ENCODE assay signal across 8 mouse cellular contexts in the genomic region with DNA sequence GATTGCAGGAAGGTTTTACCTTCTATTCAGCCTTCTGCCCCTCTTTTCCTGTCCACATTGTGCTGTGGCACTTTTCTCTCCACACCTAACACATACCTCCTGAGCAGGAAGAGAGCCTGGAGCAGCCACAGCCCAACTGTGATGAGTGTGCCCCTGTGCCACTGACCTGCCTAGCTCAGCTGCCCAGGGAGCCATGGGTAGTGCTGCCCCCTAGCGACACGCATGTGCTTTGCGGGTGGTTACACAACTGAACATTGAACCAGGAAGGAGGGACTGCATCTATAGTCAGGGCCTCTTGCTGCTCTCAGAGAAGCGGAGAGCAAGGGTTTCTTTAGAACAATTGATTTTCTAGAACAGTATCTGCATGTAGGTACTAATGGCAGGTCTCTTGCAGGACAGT. TPM values are rescaled to one million over a fixed set of nuclear protein-coding genes. Genes with fewer than 3 reads are reported as not detected.
DNase-seq lines count a peak whose midpoint lies in the region; ATAC-seq lines count a peak whose summit lies in the region.

No protein-coding gene starts in this region.

- ATAC-seq in hindbrain, embryonic 14.5 days (ENCODE audit: low FRiP score) = no peak

- H3K9ac ChIP-seq in hindbrain, embryonic 14.5 days = peak overlapping the region; percentile 93

- peak; percentile 82 for DNase-seq in Muller cell, postnatal 12 days (ENCODE audit: inconsistent ontology term)
- DNase-seq in cerebellum, postnatal 14 days = peak; percentile 94 to 95
- DNase-seq in frontal cortex, postnatal 25 days (ENCODE audit: low spot score in 2 of 2) = peak; percentile 82 to 87
- DNase-seq in hindbrain, embryonic 14.5 days (ENCODE audit: low spot score) = peak; percentile 80
- peak; percentile 84 to 85 for DNase-seq in layer of hippocampus, postnatal 36 days
- DNase-seq in lung, postnatal 36 days = peak; percentile 95
- peak; percentile 90 for DNase-seq in retina, embryonic 14.5 days (ENCODE audit: low spot score)
- DNase-seq in thymus, postnatal 4 days = peak; percentile 95

- no peak overlapping the region for H3K27ac ChIP-seq in hindbrain, embryonic 14.5 days

- peak overlapping the region; percentile 65 for H3K4me3 ChIP-seq in hindbrain, embryonic 14.5 days (replicated peaks; ENCODE audit: low read length)

- no peaks in the 10 kb centered on the region for H3K9me3 ChIP-seq in hindbrain, embryonic 14.5 days (ENCODE audit: control insufficient read depth, low read length)

- H3K4me2 ChIP-seq in hindbrain, embryonic 14.5 days (replicated peaks) = peak overlapping the region; percentile 99

- WGBS in hindbrain, embryonic 14.5 days = under 1% methylated on average over 4 of the region's 4 CpGs

- peaks cover 49% of the 10 kb centered on the region for H3K36me3 ChIP-seq in hindbrain, embryonic 14.5 days (replicated peaks; ENCODE audit: control insufficient read depth, insufficient read depth)

- H3K27me3 ChIP-seq in hindbrain, embryonic 14.5 days (ENCODE audit: control insufficient read depth, insufficient read depth, low read length) = no peaks in the 10 kb centered on the region

- peaks cover 61% of the 10 kb centered on the region for H3K4me1 ChIP-seq in hindbrain, embryonic 14.5 days (replicated peaks; ENCODE audit: control insufficient read depth, insufficient read depth, low read length)

RNA-seq across cellular contexts. Expression of a gene that starts 2.3 kb away (rescaled TPM):
- polyA plus RNA-seq in hindbrain, embryonic 14.5 days (2014; fragmentation: Nextera tagmentation; extraction: Ambion mirVana) = 323 and 381 TPM in 2 replicates
- 100 to 1,000 TPM; 621 to 658 TPM for total RNA-seq in layer of hippocampus, postnatal 36 days (2021)

RNA-seq across cellular contexts. Expression of a gene that starts 37.2 kb away (rescaled TPM):
- polyA plus RNA-seq in hindbrain, embryonic 14.5 days (2014; fragmentation: Nextera tagmentation; extraction: Ambion mirVana) = 0.25 and 0.30 TPM in 2 replicates
- 1 to 10 TPM; 1.7 to 2.7 TPM for total RNA-seq in layer of hippocampus, postnatal 36 days (2021)
